Mouse (Mus musculus) bone marrow, adult 2 months (tissue): ENCODE measurements at regions not wholly inside any gene's neighbourhood (a gene's known extent, or its start where the extent isn't known, plus 50 kb on each side); places are given as distances from the start of the nearest gene placed in this dataset.

Experiments
- H3K27ac ChIP-seq: fragments of 200-500 bp; 2 replicates; pipeline ENCODE4 v1.5.1; 2012; ENCODE audit warnings: low read depth, mild to moderate bottlenecking, control low read depth, inconsistent platforms, low read length; ENCODE audit not compliant: control insufficient read depth, poor library complexity, insufficient read depth
- H3K4me1 ChIP-seq: fragments of 200-500 bp; 2 replicates; pipeline ENCODE4 v1.6.1; 2011; ENCODE audit warnings: low read length; ENCODE audit not compliant: control insufficient read depth, insufficient read depth
- H3K4me3 ChIP-seq: fragments of 200-500 bp; replicated peaks from 2 replicates; pipeline ENCODE3; 2011; ENCODE audit warnings: mild to moderate bottlenecking, low read depth, low read length, control low read depth; ENCODE audit not compliant: control insufficient read depth
- CTCF ChIP-seq: fragments of 200-500 bp; IDR thresholded peaks from 2 replicates; pipeline ENCODE4 v1.5.1; 2011; ENCODE audit warnings: low read length, control low read depth; ENCODE audit not compliant: control insufficient read depth, insufficient read depth
- POLR2A ChIP-seq: fragments of 200-500 bp; IDR thresholded peaks from 2 replicates; pipeline ENCODE4 v1.6.1; 2011; ENCODE audit warnings: low read depth, mild to moderate bottlenecking, control low read depth, low read length, borderline replicate concordance; ENCODE audit not compliant: control insufficient read depth
- WGBS: fragments of 180-500 bp; shearing (Covaris S2); methylation state at CpG from one replicate; pipeline ENCODE4 v1.1.7; 2018; 5-methylcytosine and 5-hydroxymethylcytosine counted together

GRCm38 (mm10) chr11:18745840-18746239 is 272.9 kb downstream of the Meis1 start:
- no peaks in the 10 kb centered on the region for H3K4me1 ChIP-seq
- H3K27ac ChIP-seq: no peak overlapping the region
- 69% methylated on average over 10 of the region's 10 CpGs for WGBS
- TF ChIP-seq POLR2A: no peak
- no peak for TF ChIP-seq CTCF
- H3K4me3 ChIP-seq: no peak overlapping the region

- TF ChIP-seq CTCF (no peak), POLR2A (no peak)
- no peaks in the 10 kb centered on the region for H3K4me1 ChIP-seq
- WGBS: 88% methylated on average over 4 of the region's 4 CpGs
- no peak overlapping the region for H3K4me3 ChIP-seq
- no peak overlapping the region for H3K27ac ChIP-seq
Observed at GRCm38 (mm10) chr11:18734904-18735664, 283.7 kb downstream of the Meis1 start.

- Histone ChIP-seq H3K4me1 (no peaks in the 10 kb centered on the region), H3K27ac (no peak overlapping the region), H3K4me3 (no peak overlapping the region)
- TF ChIP-seq POLR2A: no peak
- TF ChIP-seq CTCF: no peak
- 87% methylated on average over 1 of the region's 1 CpGs for whole genome bisulfite sequencing
Observed at GRCm38 (mm10) chr11:18734075-18734474, 284.7 kb downstream of the Meis1 start.

- TF ChIP-seq CTCF: no peak
- no peak for TF ChIP-seq POLR2A
- no peak overlapping the region for H3K4me3 ChIP-seq
- H3K27ac ChIP-seq: no peak overlapping the region
- H3K4me1 ChIP-seq: no peaks in the 10 kb centered on the region
- WGBS: 87% methylated on average over 4 of the region's 4 CpGs
Observed at GRCm38 (mm10) chr11:18729742-18730141, 289.0 kb downstream of the Meis1 start.

GRCm38 (mm10) chr11:18722770-18723169 is 296.0 kb downstream of the Meis1 start:
- Histone ChIP-seq H3K27ac (no peak overlapping the region), H3K4me1 (no peaks in the 10 kb centered on the region), H3K4me3 (no peak overlapping the region)
- no peak for TF ChIP-seq POLR2A
- TF ChIP-seq CTCF: no peak
- WGBS: 84% methylated on average over 8 of the region's 8 CpGs

- no peak for TF ChIP-seq CTCF
- no peak for TF ChIP-seq POLR2A
- 14% methylated on average over 1 of the region's 1 CpGs for WGBS
- H3K4me3 ChIP-seq: no peak overlapping the region
- no peak overlapping the region for H3K27ac ChIP-seq
- no peaks in the 10 kb centered on the region for H3K4me1 ChIP-seq
Observed at GRCm38 (mm10) chr11:18715851-18716126, 303.0 kb downstream of the Meis1 start.

GRCm38 (mm10) chr11:18715050-18715850 is 303.5 kb downstream of the Meis1 start:
- TF ChIP-seq POLR2A (no peak), CTCF (no peak)
- Histone ChIP-seq H3K4me3 (no peak overlapping the region), H3K27ac (no peak overlapping the region), H3K4me1 (no peaks in the 10 kb centered on the region)
- WGBS: 40% methylated on average over 2 of the region's 2 CpGs

GRCm38 (mm10) chr11:18714400-18714799 is 304.4 kb downstream of the Meis1 start:
- 74% methylated on average over 5 of the region's 5 CpGs for WGBS
- no peak overlapping the region for H3K4me3 ChIP-seq
- H3K4me1 ChIP-seq: no peaks in the 10 kb centered on the region
- no peak overlapping the region for H3K27ac ChIP-seq
- TF ChIP-seq CTCF (no peak), POLR2A (no peak)

GRCm38 (mm10) chr11:18712642-18713053 is 306.1 kb downstream of the Meis1 start:
- 82% methylated on average over 10 of the region's 10 CpGs for WGBS
- no peaks in the 10 kb centered on the region for H3K4me1 ChIP-seq
- H3K4me3 ChIP-seq: no peak overlapping the region
- H3K27ac ChIP-seq: no peak overlapping the region
- TF ChIP-seq CTCF (no peak), POLR2A (no peak)
